Mouse (Mus musculus) stomach, embryonic 15.5 days (tissue): ENCODE results near the gene Man1c1. TPM values are rescaled to one million over a fixed set of nuclear protein-coding genes. Genes with fewer than 3 reads are reported as not detected.

Source experiments
- ATAC-seq: fragments of 200-750 bp; cut with Nextera tagmentation; 2 replicates; pipeline ENCODE4 v1.8.0; 2017; ENCODE audit warnings: low read depth, moderate number of reproducible peaks, moderate TSS enrichment; ENCODE audit not compliant: insufficient read depth, low FRiP score
- H3K27ac ChIP-seq: fragments of 300-500 bp; sonication (generic); 2 replicates; pipeline ENCODE4 v1.5.1; 2015; ENCODE audit warnings: mild to moderate bottlenecking, inconsistent platforms
- H3K27me3 ChIP-seq: fragments of 300-500 bp; sonication (generic); replicated peaks from 2 replicates; pipeline ENCODE4 v1.6.1; 2015; ENCODE audit warnings: inconsistent platforms
- H3K36me3 ChIP-seq: fragments of 300-500 bp; sonication (generic); 2 replicates; pipeline ENCODE4 v1.6.1; 2015; ENCODE audit warnings: inconsistent platforms
- H3K4me1 ChIP-seq: fragments of 300-500 bp; sonication (generic); 2 replicates; pipeline ENCODE4 v1.6.1; 2015; ENCODE audit warnings: inconsistent platforms
- H3K4me2 ChIP-seq: fragments of 300-500 bp; sonication (generic); 2 replicates; pipeline ENCODE4 v1.6.1; 2015; ENCODE audit warnings: mild to moderate bottlenecking, inconsistent platforms
- H3K4me3 ChIP-seq: fragments of 300-500 bp; sonication (generic); replicated peaks from 2 replicates; pipeline ENCODE4 v1.5.1; 2015; ENCODE audit warnings: inconsistent platforms
- H3K9ac ChIP-seq: fragments of 300-500 bp; sonication (generic); 2 replicates; pipeline ENCODE4 v1.6.1; 2015; ENCODE audit warnings: inconsistent platforms
- H3K9me3 ChIP-seq: fragments of 300-500 bp; sonication (generic); 2 replicates; pipeline ENCODE4 v1.6.1; 2016; ENCODE audit warnings: inconsistent platforms
- WGBS: fragments of 180-500 bp; shearing (Covaris S2); methylation state at CpG from one replicate; pipeline ENCODE4 v1.1.7; 2015; 5-methylcytosine and 5-hydroxymethylcytosine counted together
- polyA plus RNA-seq: library from polyadenylated mRNA; unstranded; fragments of >200 nt; fragmentation: Nextera tagmentation; extraction: Ambion mirVana; gene quantifications from 2 replicates; pipeline ENCODE4 v1.2.1, GENCODE M21; 2015

Gene Man1c1
- polyA plus RNA-seq, 1 experiment from 2014 or later = 2.5 TPM

- no peaks in the 10 kb centered on the region for H3K9me3 ChIP-seq
- no peaks in the 10 kb centered on the region for H3K27me3 ChIP-seq
- WGBS = 55% methylated on average over 3 of the region's 3 CpGs
- H3K4me1 ChIP-seq = peaks cover 16% of the 10 kb centered on the region
- no peak overlapping the region for H3K9ac ChIP-seq
- no peaks in the 10 kb centered on the region for H3K36me3 ChIP-seq
- no peak overlapping the region for H3K4me3 ChIP-seq
- no peak for ATAC-seq
- no peak overlapping the region for H3K4me2 ChIP-seq
- no peak overlapping the region for H3K27ac ChIP-seq
Measured at GRCm38 (mm10) chr4:134583513-134583912, 120.6 kb downstream of the Man1c1 start.

- no peak overlapping the region for H3K4me3 ChIP-seq
- no peak overlapping the region for H3K27ac ChIP-seq
- no peaks in the 10 kb centered on the region for H3K9me3 ChIP-seq
- no peak overlapping the region for H3K4me2 ChIP-seq
- H3K9ac ChIP-seq = no peak overlapping the region
- H3K27me3 ChIP-seq = no peaks in the 10 kb centered on the region
- no peaks in the 10 kb centered on the region for H3K36me3 ChIP-seq
- H3K4me1 ChIP-seq = peaks cover 16% of the 10 kb centered on the region
- no peak for ATAC-seq
- WGBS = 58% methylated on average over 8 of the region's 8 CpGs
Measured at GRCm38 (mm10) chr4:134581365-134581764, 122.7 kb downstream of the Man1c1 start.

- Histone ChIP-seq H3K4me2 (no peak overlapping the region), H3K9ac (no peak overlapping the region), H3K27me3 (no peaks in the 10 kb centered on the region), H3K4me3 (no peak overlapping the region), H3K9me3 (no peaks in the 10 kb centered on the region), H3K4me1 (peaks cover 16% of the 10 kb centered on the region), H3K36me3 (no peaks in the 10 kb centered on the region), H3K27ac (no peak overlapping the region)
- ATAC-seq = no peak
- 81% methylated on average over 15 of the region's 15 CpGs for WGBS
Measured at GRCm38 (mm10) chr4:134580351-134581148, 123.5 kb downstream of the Man1c1 start.

- no peak overlapping the region for H3K9ac ChIP-seq
- peak overlapping the region; percentile 34 for H3K4me2 ChIP-seq
- H3K9me3 ChIP-seq = no peaks in the 10 kb centered on the region
- no peaks in the 10 kb centered on the region for H3K27me3 ChIP-seq
- H3K4me3 ChIP-seq = no peak overlapping the region
- no peaks in the 10 kb centered on the region for H3K36me3 ChIP-seq
- peaks cover 16% of the 10 kb centered on the region for H3K4me1 ChIP-seq
- ATAC-seq = no peak
- no peak overlapping the region for H3K27ac ChIP-seq
- 36% methylated on average over 5 of the region's 5 CpGs for WGBS
Measured at GRCm38 (mm10) chr4:134579620-134580019, 124.5 kb downstream of the Man1c1 start.

GRCm38 (mm10) chr4:134579212-134579611 lies 124.9 kb downstream of the Man1c1 start:
- Histone ChIP-seq H3K9ac (no peak overlapping the region), H3K4me1 (peaks cover 16% of the 10 kb centered on the region), H3K4me3 (0 out of 2 replicates have a peak overlapping the region, but pooled peaks have one; percentile 2), H3K4me2 (peak overlapping the region; percentile 34), H3K36me3 (no peaks in the 10 kb centered on the region), H3K27me3 (no peaks in the 10 kb centered on the region), H3K9me3 (no peaks in the 10 kb centered on the region), H3K27ac (no peak overlapping the region)
- 10% methylated on average over 11 of the region's 11 CpGs for WGBS
- ATAC-seq = no peak; the same call in 1 of the 2 replicates

- WGBS = 66% methylated on average over 5 of the region's 5 CpGs
- no peak; the same call in 1 of the 2 replicates for ATAC-seq
- peaks cover 16% of the 10 kb centered on the region for H3K4me1 ChIP-seq
- H3K27ac ChIP-seq = no peak overlapping the region
- H3K27me3 ChIP-seq = no peaks in the 10 kb centered on the region
- no peak overlapping the region for H3K4me2 ChIP-seq
- H3K9ac ChIP-seq = no peak overlapping the region
- no peak overlapping the region for H3K4me3 ChIP-seq
- no peaks in the 10 kb centered on the region for H3K9me3 ChIP-seq
- no peaks in the 10 kb centered on the region for H3K36me3 ChIP-seq
Measured at GRCm38 (mm10) chr4:134578407-134578806, 125.7 kb downstream of the Man1c1 start.

- 68% methylated on average over 2 of the region's 2 CpGs for WGBS
Measured at GRCm38 (mm10) chr4:134577281-134577680, 126.8 kb downstream of the Man1c1 start.

GRCm38 (mm10) chr4:134575486-134575885 lies 128.6 kb downstream of the Man1c1 start:
- Histone ChIP-seq H3K4me2 (no peak overlapping the region), H3K27me3 (no peaks in the 10 kb centered on the region), H3K27ac (no peak overlapping the region), H3K9me3 (no peaks in the 10 kb centered on the region), H3K9ac (no peak overlapping the region), H3K4me3 (no peak overlapping the region), H3K36me3 (no peaks in the 10 kb centered on the region), H3K4me1 (peaks cover 16% of the 10 kb centered on the region)
- no peak for ATAC-seq
- WGBS = 48% methylated on average over 11 of the region's 11 CpGs

More at GRCm38 (mm10) chr4:134577281-134577680, 126.8 kb downstream of the Man1c1 start:
- no peaks in the 10 kb centered on the region for H3K9me3 ChIP-seq
- ATAC-seq = no peak
- H3K27me3 ChIP-seq = no peaks in the 10 kb centered on the region
- H3K27ac ChIP-seq = no peak overlapping the region
- H3K4me3 ChIP-seq = no peak overlapping the region
- H3K4me2 ChIP-seq = no peak overlapping the region
- H3K4me1 ChIP-seq = peaks cover 16% of the 10 kb centered on the region
- H3K36me3 ChIP-seq = no peaks in the 10 kb centered on the region
- no peak overlapping the region for H3K9ac ChIP-seq

GRCm38 (mm10) chr4:134572449-134573300 lies 131.4 kb downstream of the Man1c1 start:
- Histone ChIP-seq H3K9ac (no peak overlapping the region), H3K27me3 (no peaks in the 10 kb centered on the region), H3K4me3 (no peak overlapping the region), H3K4me1 (no peaks in the 10 kb centered on the region), H3K9me3 (no peaks in the 10 kb centered on the region), H3K36me3 (no peaks in the 10 kb centered on the region), H3K4me2 (no peak overlapping the region), H3K27ac (no peak overlapping the region)
- no peak for ATAC-seq
- WGBS = 80% methylated on average over 24 of the region's 24 CpGs

- no peak overlapping the region for H3K4me3 ChIP-seq
- no peaks in the 10 kb centered on the region for H3K27me3 ChIP-seq
- 80% methylated on average over 14 of the region's 14 CpGs for WGBS
- no peak for ATAC-seq
- no peaks in the 10 kb centered on the region for H3K4me1 ChIP-seq
- H3K4me2 ChIP-seq = no peak overlapping the region
- no peaks in the 10 kb centered on the region for H3K36me3 ChIP-seq
- H3K9ac ChIP-seq = no peak overlapping the region
- H3K27ac ChIP-seq = no peak overlapping the region
- H3K9me3 ChIP-seq = no peaks in the 10 kb centered on the region
Measured at GRCm38 (mm10) chr4:134570704-134571451, 133.2 kb downstream of the Man1c1 start.

GRCm38 (mm10) chr4:134569831-134570230 lies 134.3 kb downstream of the Man1c1 start:
- Histone ChIP-seq H3K27me3 (no peaks in the 10 kb centered on the region), H3K4me2 (no peak overlapping the region), H3K4me3 (no peak overlapping the region), H3K4me1 (no peaks in the 10 kb centered on the region), H3K9me3 (no peaks in the 10 kb centered on the region), H3K36me3 (no peaks in the 10 kb centered on the region), H3K9ac (no peak overlapping the region), H3K27ac (no peak overlapping the region)
- ATAC-seq = no peak
- 67% methylated on average over 8 of the region's 8 CpGs for WGBS
